Mouse (Mus musculus) B cell, adult 67 days (primary cell): Measurements from ENCODE around the gene Cd300a. TPM values are rescaled to one million over a fixed set of nuclear protein-coding genes. Genes with fewer than 3 reads are reported as not detected.

Source experiments
- total RNA-seq, 2 experiments: library from RNA; stranded (reverse); gene quantifications; 4 replicates each; pipeline ENCODE4 v1.2.4; 2023

Cd300a gene
- total RNA-seq: under 1 TPM; 0.30 to 0.78 TPM

GRCm38 (mm10) chr11:114889991-114890518 lies at the start of gene Cd300a:
TSS of gene Cd300a (plus strand) at chr11:114890041.

GRCm38 (mm10) chr11:114850452-114851268 lies 39.2 kb upstream of the Cd300a start, which contains the start of gene Gprc5c:
TSS of gene Gprc5c (plus strand) at chr11:114851152.

GRCm38 (mm10) chr11:114934144-114934543 lies 44.3 kb downstream of the Cd300a start, which contains the start of gene Cd300lb:
TSS of gene Cd300lb (minus strand) at chr11:114934386.

Other genes with a start within 250 kb of the Cd300a start
- gene Rpl38, start 221.5 kb upstream of the Cd300a start, total RNA-seq: 1,000 to 10,000 TPM; 2,075 to 2,120 TPM
- gene Ttyh2, start 214.6 kb upstream of the Cd300a start, total RNA-seq: 1 to 10 TPM; 2.4 to 3.2 TPM
- not detected for gene Dnaic2, start 162.6 kb upstream of the Cd300a start, total RNA-seq
- gene Kif19a, start 124.7 kb upstream of the Cd300a start, total RNA-seq: 1 to 10 TPM; 5.1 to 5.3 TPM
- gene Btbd17, start 94.1 kb upstream of the Cd300a start, total RNA-seq: not detected
- gene Gpr142, start 91.1 kb upstream of the Cd300a start, total RNA-seq: not detected
- gene Gprc5c, start 38.9 kb upstream of the Cd300a start, total RNA-seq: not detected
- gene Cd300lb, start 44.3 kb downstream of the Cd300a start, total RNA-seq: not detected
- not detected for gene Cd300c, start 79.1 kb downstream of the Cd300a start, total RNA-seq
- under 1 TPM; 0.59 to 0.61 TPM for gene Cd300ld, start 99.9 kb downstream of the Cd300a start, total RNA-seq
- 1 to 10 TPM in 1 of 2 experiments, under 1 TPM in 1; 0.47 to 1.2 TPM for gene Cd300c2, start 111.8 kb downstream of the Cd300a start, total RNA-seq
- not detected for gene Cd300ld2, start 126.2 kb downstream of the Cd300a start, total RNA-seq
- not detected for gene Cd300ld4, start 137.0 kb downstream of the Cd300a start, total RNA-seq
- not detected for gene Cd300ld5, start 147.7 kb downstream of the Cd300a start, total RNA-seq
- not detected for gene Cd300ld3, start 158.4 kb downstream of the Cd300a start, total RNA-seq
- gene Cd300e, start 172.1 kb downstream of the Cd300a start, total RNA-seq: under 1 TPM in 1 of 2 experiments, not detected in 1; 0.67 TPM
- 1 to 10 TPM; 6.3 to 8.4 TPM for gene Rab37, start 201.4 kb downstream of the Cd300a start, total RNA-seq
- 10 to 100 TPM in 1 of 2 experiments, 1 to 10 TPM in 1; 6.3 to 12.4 TPM for gene Cd300lf, start 244.0 kb downstream of the Cd300a start, total RNA-seq